Mouse (Mus musculus): ENCODE measurements around the gene Tmem121b.

Gene Tmem121b

DNA sequence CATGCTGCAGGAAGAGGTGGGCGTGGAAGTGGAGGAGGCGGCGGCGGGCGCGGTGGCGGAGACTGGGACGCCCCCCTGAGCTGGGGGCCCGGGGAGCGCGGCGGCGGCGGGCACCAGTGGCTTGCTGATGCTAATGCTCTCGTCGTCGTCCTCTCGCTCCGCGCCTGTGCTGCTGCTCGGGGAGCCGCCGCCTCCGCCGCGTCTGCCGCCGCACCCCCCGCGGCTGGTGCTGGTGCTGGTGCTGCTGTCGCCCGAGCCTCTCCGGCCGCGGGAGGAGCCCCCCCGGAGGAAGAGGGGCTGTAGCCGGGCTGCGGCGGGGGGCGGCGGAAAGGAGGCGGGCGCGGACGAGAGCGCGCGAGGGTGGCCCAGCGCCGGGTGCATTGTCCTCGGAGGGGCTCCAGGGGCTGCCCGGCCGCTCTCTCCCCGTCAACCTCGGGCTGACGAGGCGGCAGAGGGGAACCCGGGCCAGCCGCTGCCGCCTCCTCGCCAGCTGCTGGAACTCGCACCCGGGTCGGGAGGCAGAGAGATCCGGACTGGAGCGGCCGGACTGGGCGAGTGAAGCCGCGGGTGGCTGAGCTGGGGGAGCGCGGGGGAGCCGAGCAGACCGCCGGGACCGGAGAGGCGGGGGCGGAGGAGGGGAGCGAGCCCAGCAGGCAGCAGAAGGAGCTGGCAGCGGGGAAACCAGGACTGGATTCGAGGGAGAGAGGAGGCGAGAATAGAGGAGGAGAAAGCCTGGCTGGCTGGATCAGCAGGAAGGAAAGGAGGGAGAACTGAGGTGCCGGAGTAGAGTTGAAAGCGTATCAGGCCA is at the start of gene Tmem121b:
Gene Tmem121b (minus strand): TSS at position 434 of the 808 bp plus-strand sequence.
- peak; percentile 74 for DNase-seq (ENCODE audit: low read depth, low spot score)

DNA sequence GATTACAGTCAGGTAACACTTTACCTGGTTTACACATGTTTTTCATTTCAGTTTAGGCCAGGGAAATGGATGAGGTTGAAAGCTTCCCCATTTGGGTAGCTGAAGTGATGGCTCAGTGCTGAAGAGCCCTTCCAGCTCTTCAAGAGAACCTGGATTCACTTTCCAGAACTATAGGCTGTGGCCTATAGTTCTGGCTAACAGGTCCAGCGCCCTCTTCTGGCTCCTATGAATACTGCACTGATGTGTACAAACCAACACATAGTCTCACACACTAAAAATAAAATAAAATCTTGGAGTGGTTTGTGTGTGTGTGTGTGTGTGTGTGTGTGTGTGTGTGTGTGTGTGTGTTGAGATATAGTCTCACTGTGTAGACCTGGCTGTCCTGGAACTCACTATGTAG is 48.5 kb upstream of the Tmem121b start:
- peak; percentile 76 for DNase-seq (ENCODE audit: low read depth, low spot score)

DNA sequence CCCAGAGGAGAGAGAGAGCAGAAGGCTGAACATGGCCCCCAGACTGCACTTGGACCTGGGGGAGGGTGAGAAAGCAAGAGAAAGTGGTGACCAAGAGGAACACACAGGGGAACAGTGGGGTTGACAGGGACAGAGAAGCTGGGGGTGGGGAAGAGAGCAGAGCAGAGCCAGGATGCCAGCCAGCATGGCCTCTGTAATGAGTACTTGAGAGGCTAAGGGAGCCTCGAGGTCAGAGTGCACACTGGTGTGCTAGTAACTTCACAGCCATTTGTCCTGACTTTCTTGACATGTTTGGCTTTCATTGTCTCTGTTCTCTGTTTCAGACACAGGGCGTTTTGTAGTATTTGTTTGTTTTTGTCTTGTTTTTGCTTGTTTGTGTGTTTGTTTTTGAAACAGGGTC is 47.8 kb upstream of the Tmem121b start:
- no peak for DNase-seq (ENCODE audit: low read depth, low spot score)

DNA sequence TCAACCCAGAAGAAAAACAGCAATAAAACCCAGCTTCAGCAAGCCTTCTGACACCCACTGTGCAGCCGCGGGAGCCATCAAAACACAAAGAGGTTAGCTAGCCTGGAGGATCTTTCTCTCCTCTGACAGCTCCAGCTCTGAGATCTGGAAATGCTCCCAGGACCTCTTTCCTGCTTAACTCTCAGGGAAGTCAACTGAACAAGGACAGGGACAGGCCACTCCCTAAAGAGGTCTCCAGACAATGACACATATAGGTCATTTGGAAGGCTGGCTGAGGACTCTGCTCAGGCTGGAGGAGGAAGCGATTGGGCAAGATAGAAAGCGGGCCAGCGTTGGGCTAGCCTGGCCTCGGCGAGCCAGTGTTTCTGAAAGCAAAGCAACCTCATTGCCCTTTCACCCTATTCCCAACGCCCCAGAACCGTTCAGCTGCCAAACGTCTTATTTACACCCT is 46.2 kb upstream of the Tmem121b start:
- peak; percentile 61 for DNase-seq (ENCODE audit: low read depth, low spot score)

DNA sequence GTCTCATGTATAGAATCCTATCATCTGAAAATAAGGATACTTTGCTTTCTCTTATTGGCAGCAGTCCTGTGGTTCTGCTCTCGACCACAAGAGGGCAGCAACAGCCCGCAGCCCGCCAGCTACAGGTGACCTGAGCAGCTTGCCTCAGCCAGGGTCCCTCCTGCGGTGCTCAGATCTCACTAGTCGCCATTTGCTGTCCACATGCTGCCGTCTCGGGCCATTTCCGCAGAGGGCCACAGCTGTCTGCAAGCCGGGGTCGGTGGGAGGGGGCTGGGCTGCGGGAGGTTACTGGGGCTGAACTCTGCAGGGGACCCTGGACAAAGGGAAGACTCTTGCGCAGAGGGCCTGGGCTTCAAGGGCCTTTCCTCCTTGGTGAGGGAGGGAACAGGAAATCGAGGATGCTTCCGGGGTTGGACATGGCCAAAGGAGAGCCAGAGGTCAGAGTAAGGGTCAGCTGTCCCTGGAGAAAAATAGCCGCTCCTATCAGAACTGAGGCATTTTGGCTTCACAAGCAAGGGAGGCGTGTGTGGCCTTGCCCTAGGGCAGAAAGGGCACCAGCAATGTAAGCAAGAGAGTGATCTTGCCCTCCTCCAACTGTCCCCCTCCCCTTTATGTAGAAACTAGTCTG is 45.6 kb upstream of the Tmem121b start:
- DNase-seq (ENCODE audit: low read depth, low spot score) = peak; percentile 86

DNA sequence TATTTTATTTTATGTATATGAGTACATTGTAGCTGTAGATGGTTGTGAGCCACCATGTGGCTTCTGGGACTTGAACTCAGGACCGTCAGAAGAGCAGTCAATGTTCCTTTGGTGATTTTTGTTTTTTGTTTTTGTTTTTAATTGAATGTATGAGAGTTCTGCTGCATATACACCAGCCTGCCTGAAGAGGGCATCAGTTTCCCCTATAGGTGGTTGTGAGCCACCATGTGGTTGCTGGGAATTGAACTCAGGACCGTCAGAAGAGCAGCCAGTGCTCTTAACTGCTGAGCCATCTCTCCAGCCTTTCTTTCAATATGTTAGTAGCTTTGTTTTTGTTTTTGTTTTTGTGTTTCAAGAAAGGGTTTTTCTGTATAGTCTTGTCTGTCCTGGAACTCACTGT is 42.7 kb upstream of the Tmem121b start:
- peak; percentile 38 for DNase-seq (ENCODE audit: low read depth, low spot score)

DNA sequence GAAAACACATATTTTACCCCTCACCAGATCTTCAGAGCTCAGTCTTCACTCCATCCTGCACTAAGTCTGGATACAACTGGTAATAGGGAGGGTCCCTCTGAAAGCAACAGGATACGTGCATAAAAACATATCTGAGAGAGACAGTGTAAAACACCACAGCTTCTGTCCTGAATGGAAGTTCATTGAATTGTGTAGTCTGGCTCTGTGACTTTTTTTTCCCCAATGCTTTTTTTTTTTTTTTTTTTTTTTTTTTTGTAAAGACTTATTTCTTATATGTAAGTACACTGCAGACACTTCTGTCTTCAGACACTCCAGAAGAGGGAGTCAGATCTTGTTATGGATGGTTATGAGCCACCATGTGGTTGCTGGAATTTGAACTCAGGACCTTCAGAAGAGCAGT is 39.0 kb upstream of the Tmem121b start:
- DNase-seq (ENCODE audit: low read depth, low spot score) = no peak

DNA sequence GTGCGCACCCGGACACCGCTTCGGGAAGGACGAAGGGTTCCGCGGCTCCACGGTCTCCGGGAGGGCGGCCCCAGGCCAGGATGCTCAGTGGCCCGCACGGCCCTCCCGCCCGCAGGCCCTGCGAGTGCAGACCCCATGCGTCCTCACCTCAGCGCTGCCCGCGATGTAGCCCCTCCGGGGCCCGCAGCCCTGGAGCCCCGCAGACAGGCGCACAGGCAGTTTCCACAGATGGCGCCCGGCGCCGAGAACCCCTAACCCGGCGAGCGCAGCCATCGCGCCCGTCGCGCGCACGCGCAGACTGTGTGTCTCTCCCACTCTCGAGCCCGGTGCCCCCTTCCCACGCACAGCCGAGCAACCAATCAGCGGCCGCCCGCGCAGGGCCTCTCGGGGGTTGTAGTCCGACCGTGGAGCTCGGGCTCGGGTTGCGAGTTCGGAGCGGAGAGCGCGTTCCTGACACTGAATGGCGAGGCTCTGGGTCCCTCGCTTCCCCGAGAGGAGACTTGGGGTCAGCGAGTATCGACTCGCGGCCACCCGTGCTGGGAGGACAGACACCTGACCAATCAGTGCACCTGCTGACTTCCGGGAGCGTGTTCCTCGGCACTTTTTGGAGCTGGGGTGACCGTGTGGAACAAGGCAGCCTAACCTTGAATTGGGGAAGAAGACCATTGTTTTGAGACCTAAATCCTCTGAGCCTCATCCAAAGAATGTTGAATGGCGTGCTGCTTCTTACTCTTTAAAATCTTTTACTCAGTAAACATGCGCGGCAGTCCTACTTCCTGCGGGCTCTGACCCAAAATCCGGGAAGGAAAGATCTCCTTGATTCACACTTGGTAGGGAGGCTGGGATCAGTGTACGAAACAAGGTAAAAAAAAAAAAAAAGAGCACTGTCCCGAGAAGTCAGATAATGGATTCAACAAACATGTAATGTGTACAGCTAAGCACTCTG is 37.7 kb upstream of the Tmem121b start, which contains the start of gene Hdhd5:
Gene Hdhd5 (minus strand): TSS at position 300 of the 946 bp plus-strand sequence.
- DNase-seq (ENCODE audit: low read depth, low spot score) = peak; percentile 95

DNA sequence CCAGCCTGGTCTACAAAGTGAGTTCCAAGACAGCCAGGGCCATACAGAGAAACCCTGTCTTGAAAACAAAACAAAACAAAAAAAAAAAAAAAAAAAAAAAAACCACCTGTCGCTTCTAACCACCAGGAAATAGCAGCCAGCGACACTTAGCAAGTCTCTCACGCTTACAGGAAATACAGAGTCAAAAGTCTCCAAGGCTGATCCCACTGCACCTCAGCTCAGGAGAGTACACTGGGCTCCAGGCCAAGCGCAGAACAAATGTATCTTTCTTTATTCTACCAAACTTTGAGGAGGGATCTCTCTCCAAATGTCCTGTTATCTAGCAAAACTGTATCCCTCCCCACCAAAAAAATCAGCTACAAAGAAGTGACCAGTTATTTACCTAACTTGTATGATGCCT is 35.5 kb upstream of the Tmem121b start:
- no peak for DNase-seq (ENCODE audit: low read depth, low spot score)

DNA sequence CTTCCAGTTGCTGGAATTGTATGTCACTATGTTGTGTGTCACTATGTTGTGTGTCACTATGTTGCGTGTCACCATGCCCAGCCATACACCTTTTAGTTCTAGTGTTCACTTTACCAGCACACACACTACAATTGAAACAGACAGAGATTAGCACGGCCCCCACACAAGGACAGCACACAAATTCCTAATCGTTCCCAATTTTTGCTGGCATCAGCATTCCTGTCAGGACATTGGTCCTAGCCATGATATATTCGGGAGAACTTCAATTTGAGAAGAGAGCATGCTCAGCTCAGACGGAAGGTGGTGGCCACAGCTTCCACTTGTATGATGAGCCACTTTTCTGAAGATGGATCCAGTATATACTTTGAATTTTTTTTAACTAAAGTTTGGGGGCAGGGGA is 31.2 kb upstream of the Tmem121b start:
- DNase-seq (ENCODE audit: low read depth, low spot score) = no peak

DNA sequence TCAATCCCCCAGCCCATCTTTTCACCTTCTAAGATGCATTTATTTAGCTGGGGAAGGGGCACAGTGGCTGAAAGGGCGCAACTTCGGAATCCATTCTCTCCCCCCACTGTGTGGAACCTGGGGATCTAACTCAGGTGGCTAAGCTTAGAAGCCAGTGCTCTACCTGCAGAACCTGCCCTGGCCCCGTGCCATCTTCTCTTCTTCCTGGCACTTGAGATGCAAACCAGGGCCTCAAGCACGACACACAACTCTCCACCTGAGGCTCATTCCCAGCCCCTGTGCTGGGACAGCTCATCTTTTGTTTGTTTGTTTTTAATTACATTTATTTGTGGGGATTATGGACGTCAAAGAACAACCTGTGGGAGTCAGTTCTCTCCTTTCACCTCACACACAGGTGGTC is 26.0 kb upstream of the Tmem121b start:
- DNase-seq (ENCODE audit: low read depth, low spot score) = no peak

DNA sequence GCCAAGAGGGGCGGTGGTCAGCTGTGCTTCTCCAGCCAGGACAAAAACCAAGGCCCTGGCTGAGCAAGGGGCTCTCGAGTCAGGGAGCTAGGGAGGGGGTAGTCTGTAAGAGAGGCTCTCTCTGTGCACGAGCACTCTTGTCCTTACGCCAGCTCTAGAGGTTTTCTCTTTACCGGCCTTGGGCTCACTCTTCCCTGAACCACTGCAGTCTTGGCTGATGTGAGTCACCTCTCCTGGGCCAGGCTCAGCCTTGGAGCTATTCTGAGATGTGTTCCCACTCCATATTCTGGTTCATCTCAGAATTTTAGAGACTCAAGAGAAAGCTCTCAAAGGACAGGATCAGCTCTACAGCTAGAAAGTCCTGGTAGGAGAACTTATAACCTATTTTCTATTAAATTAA is 23.7 kb upstream of the Tmem121b start:
- no peak for DNase-seq (ENCODE audit: low read depth, low spot score)

DNA sequence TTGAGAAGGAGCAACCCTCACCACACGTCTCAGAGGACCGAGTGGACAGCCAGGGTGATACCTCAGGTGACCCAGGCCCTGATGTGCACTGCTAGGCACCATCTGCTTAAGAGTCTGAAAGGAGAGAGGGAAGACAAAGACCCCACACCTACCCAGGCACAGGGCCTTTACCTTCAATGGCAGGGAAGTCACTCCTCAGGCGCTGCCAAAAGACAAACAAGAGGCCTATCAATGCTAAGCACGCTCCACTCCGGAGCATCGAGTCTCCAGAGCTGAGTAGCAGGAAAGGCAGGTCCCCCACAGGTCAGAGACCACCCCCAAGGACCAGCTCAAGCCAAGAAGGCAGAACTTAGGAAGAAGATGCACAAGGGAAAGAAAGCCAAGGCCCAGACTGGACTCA is 23.3 kb upstream of the Tmem121b start:
- no peak for DNase-seq (ENCODE audit: low read depth, low spot score)

DNA sequence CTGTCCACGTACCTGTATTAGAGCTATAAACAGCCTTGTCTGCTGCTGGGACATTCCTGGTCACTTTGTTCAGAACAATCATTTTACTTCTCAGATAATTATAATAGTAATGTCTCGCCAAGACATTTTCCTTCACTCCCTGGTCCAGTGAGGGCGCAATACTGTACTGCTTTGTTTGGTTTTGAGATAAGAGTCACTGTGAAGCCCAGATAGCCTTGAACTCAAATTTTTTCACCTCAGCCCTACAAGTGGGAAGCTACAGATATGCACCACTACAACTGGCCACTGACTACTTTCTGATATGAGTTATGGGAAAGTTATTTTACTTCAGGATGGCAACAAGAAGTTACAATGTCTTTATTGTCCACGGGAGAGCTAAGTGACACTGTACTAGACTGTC is 22.8 kb upstream of the Tmem121b start:
- DNase-seq (ENCODE audit: low read depth, low spot score) = no peak

DNA sequence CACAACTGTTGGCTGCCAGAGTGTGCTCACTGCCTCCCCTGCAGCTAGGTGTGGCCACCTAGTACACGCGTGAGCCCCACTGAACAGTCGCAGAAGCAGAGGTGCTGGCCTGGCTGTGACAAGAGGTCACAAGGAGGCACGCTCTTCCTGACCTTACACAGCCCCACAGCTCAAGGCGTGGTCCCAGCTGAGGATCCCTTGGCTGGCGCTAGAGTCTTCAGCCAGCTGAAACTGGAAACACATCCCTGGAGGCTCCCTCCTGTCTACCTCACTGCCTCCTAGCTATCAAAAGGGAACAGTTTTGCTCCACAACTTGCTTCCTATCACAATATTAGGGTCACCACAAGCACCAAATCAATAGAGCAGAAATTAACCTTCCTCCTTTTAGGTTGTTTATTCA is 17.6 kb upstream of the Tmem121b start:
- peak; percentile 88 for DNase-seq (ENCODE audit: low read depth, low spot score)

DNA sequence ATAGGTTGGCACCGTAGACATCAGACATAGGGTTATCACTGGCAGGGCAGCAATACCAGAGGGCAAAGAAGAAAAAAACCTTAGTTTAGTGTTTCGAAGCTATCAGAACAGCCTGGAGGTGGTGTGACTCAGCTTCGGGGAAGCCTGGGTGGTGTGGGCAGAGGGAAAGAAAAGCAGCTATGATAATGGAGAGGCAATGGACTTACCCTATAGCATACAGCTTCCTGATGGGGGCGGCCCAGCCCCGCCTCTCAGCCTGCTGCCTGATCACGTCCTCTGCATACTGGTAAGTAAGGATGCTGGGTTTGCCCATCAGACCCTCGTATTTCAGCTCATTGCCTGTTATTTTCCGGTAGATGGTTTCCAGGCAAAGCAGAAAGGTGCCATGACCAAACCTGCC is 16.8 kb upstream of the Tmem121b start:
- DNase-seq (ENCODE audit: low read depth, low spot score) = no peak

DNA sequence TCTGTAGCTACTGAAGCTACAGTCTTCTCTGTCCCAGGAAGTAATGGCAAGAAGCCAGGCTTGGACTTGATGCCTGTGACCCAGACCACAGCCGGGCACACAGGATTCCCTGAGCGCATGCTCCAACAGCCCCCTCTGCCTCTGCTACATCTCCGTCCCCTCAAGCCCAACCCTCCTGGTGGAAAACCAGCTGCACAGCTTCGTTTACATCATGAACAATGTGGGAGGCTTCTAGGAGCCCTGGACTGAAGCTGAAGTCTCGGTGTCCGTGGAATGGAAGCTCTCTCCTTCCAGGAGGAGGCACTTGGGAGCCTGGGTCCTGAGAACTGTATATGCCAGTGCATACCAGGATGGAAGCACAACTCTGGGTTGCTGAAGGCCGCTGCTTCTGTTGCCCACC is 16.4 kb upstream of the Tmem121b start:
- DNase-seq (ENCODE audit: low read depth, low spot score) = no peak

DNA sequence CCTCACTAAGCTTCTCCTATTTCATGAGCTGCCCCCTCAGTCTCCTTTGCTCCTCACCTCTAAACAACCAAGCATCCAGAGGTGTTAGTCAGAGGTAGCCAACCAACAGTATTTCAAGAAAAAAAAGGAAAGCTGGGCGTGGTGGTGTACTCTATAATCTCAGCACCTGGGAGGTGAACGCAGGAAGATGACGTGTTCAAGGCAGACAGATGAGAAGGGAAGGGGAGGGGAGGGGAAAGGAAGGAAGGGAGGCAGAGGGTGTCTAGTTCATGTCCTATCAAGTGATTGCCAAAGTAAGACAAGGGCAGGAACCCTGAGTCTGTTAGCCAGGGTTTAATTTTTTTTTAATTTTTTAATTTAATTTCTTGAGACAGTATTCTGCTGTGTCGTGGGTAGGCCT is 15.0 kb upstream of the Tmem121b start:
- DNase-seq (ENCODE audit: low read depth, low spot score) = peak; percentile 34

DNA sequence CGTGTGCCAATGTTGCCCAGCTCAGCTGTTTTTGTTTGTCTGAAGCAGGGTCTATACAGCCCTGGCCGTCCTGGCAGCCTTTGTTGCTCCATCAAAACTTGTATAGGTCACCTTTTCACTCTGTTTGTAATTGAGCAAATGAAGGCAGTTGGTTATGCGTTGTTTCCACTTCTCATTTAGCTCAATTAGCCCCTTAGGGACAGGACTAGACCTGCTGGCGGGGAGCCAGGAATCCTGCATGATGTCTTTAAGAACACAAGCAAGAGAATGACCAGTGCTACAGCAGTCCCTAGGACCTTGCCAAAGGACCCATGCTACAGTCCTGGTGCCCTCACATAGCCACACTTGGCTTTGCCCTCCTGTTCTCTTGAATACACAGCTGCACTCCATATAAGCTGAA is 11.9 kb upstream of the Tmem121b start:
- no peak for DNase-seq (ENCODE audit: low read depth, low spot score)

DNA sequence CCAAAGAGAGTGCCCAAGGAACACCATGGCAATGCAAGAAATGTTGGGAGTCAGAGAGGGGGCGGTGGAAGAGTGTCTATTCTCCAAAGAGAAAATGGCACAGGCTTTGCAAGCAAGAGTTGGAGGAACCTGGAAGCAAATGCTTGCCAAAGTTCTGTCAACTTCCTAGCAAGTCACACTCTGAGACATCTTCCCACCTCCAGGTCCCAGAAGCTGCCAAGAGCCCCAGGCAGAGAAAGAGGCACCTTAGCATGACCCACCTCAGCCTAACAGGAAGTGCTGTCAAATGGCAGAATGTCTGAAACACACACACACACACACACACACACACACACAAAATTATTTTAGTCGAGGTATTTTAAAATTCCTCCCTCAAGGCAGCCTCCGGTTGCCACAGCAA is 10.4 kb upstream of the Tmem121b start:
- no peak for DNase-seq (ENCODE audit: low read depth, low spot score)

DNA sequence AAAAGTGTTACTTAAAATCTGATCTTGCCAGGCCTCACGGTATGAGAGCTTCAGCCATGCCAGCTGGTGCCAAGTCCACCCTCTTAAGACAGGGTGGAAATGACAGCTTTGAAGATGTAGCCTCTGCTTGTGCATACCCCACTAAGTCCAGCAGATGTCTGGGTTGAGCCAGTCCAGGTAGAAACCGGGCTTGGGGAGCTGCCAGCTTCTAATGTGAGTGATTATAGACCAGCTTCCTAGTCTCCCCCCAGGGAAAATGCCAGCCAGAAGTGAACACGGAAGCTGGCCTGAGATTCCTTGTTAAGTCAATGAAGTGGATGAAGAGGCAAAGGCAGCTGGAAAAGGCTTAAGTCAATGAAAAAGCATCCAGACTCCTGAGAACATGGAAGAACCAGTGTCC is 2.9 kb upstream of the Tmem121b start:
- DNase-seq (ENCODE audit: low read depth, low spot score) = no peak
